Mouse (Mus musculus) gastrocnemius, postnatal 14 days (tissue): Measurements from ENCODE around the gene Arcn1. TPM values are rescaled to one million over a fixed set of nuclear protein-coding genes. Genes with fewer than 3 reads are reported as not detected.
A peak's percentile ranks its signal among the peaks of the same experiment; 100 is the strongest.
"Not testable (repeated sequence)": the region's sequence is repeated elsewhere in the genome, so short reads cannot be mapped to it uniquely, and the experiment has no call there.

Experiments
- DNase-seq: peaks from one replicate; pipeline ENCODE4 v3.0.0; 2021; ENCODE audit warnings: mixed read lengths
- intact Hi-C: fragments of 180-260 bp; cut with DNase I; formaldehyde crosslinking; loops from one replicate; pipeline ENCODE4 v1.15.1; 2025; ENCODE audit warnings: low total_unique reads
- long read RNA-seq, 2 experiments: library from polyadenylated mRNA; stranded (forward); transcript quantifications; one replicate each; pipeline ENCODE4 v2.0.0; 2021
- total RNA-seq, 2 experiments: library from RNA; stranded (reverse); gene quantifications; 2 replicates each; pipeline ENCODE4 v1.2.3; 2021

The Arcn1 gene
- total RNA-seq = 10 to 100 TPM; 65.1 to 69.9 TPM
- long read RNA-seq, experiment 1, full-length matches to known transcripts = 49 of 65 reads
- long read RNA-seq, experiment 1, partial matches to known transcripts = 16 of 65 reads
- long read RNA-seq, experiment 1, other reads (novel, unspliced or antisense) = 0 of 65 reads
- long read RNA-seq, experiment 2, full-length matches to known transcripts = 56 of 62 reads
- long read RNA-seq, experiment 2, partial matches to known transcripts = 6 of 62 reads
- long read RNA-seq, experiment 2, other reads (novel, unspliced or antisense) = 0 of 62 reads

- DNase-seq = peak; percentile 83
- intact Hi-C loops = no loop called here
These were observed at the start of gene Arcn1, which contains the start of gene Ift46 for GRCm38 (mm10) chr9:44767101-44768028. TSS of gene Arcn1 (minus strand) at chr9:44767845. TSS of gene Ift46 (plus strand) at chr9:44767908.

- no peak for DNase-seq
- intact Hi-C loops = no loop called here
These were observed 46.5 kb upstream of the Arcn1 start for GRCm38 (mm10) chr9:44814179-44814578.

- intact Hi-C loops = no loop called here
- DNase-seq = no peak
These were observed 42.7 kb upstream of the Arcn1 start for GRCm38 (mm10) chr9:44810316-44810715.

GRCm38 (mm10) chr9:44807778-44808177 lies 40.1 kb upstream of the Arcn1 start:
- intact Hi-C loops = no loop called here

GRCm38 (mm10) chr9:44807141-44807540 lies 39.5 kb upstream of the Arcn1 start:
- intact Hi-C loops = no loop called here
- DNase-seq = no peak

More at GRCm38 (mm10) chr9:44807778-44808177, 40.1 kb upstream of the Arcn1 start:
- DNase-seq = no peak

GRCm38 (mm10) chr9:44805536-44805935 lies 37.9 kb upstream of the Arcn1 start:
- intact Hi-C loops = no loop called here
- DNase-seq = no peak

- DNase-seq = no peak
- intact Hi-C loops = no loop called here
These were observed 37.0 kb upstream of the Arcn1 start for GRCm38 (mm10) chr9:44804678-44805077.

- intact Hi-C loops = no loop called here
- no peak for DNase-seq
These were observed 35.3 kb upstream of the Arcn1 start, which contains the start of gene Ttc36 for GRCm38 (mm10) chr9:44802808-44803450. TSS of gene Ttc36 (minus strand) at chr9:44803072.

GRCm38 (mm10) chr9:44801669-44802068 lies 34.0 kb upstream of the Arcn1 start:
- DNase-seq = no peak
- intact Hi-C loops = no loop called here

GRCm38 (mm10) chr9:44799958-44800324 lies 32.3 kb upstream of the Arcn1 start:
- intact Hi-C loops = no loop called here
- no peak for DNase-seq

GRCm38 (mm10) chr9:44799102-44799957 lies 31.7 kb upstream of the Arcn1 start, which contains the start of gene Tmem25:
TSS of gene Tmem25 (minus strand) at chr9:44799307.
- DNase-seq = peak; percentile 85
- intact Hi-C loops = no loop called here

- DNase-seq = peak; percentile 54
These were observed 30.7 kb upstream of the Arcn1 start for GRCm38 (mm10) chr9:44798298-44798697.

GRCm38 (mm10) chr9:44792842-44793241 lies 25.2 kb upstream of the Arcn1 start:
- DNase-seq = no peak
- intact Hi-C loops = no loop called here

More at GRCm38 (mm10) chr9:44798298-44798697, 30.7 kb upstream of the Arcn1 start:
- intact Hi-C loops = no loop called here

GRCm38 (mm10) chr9:44772750-44773651 lies 5.4 kb upstream of the Arcn1 start:
- peak; percentile 94 for DNase-seq
- intact Hi-C loops = no loop called here

GRCm38 (mm10) chr9:44772392-44772749 lies 4.7 kb upstream of the Arcn1 start:
- intact Hi-C loops = no loop called here
- DNase-seq = no peak

- intact Hi-C loops = no loop called here
- DNase-seq = no peak
These were observed 3.7 kb upstream of the Arcn1 start for GRCm38 (mm10) chr9:44771376-44771775.

GRCm38 (mm10) chr9:44768029-44768394 lies 367 bp upstream of the Arcn1 start:
- DNase-seq, intact Hi-C loops: not testable (repeated sequence)

- DNase-seq = no peak
- intact Hi-C loops = no loop called here
These were observed 6.8 kb downstream of the Arcn1 start for GRCm38 (mm10) chr9:44760873-44761272.
